Mouse (Mus musculus) heart, embryonic 12.5 days (tissue): ENCODE data around the gene Sec24d. TPM values are rescaled to one million over a fixed set of nuclear protein-coding genes. Genes with fewer than 3 reads are reported as not detected.

ENCODE experiments used
- ATAC-seq: fragments of 200-750 bp; cut with Nextera tagmentation; 2 replicates; pipeline ENCODE4 v1.8.0; 2017; ENCODE audit warnings: moderate TSS enrichment, moderate library complexity; ENCODE audit not compliant: insufficient number of reproducible peaks, low FRiP score
- H3K27ac ChIP-seq: fragments of 300-500 bp; sonication (generic); 2 replicates; pipeline ENCODE4 v1.5.1; 2016; ENCODE audit warnings: mild to moderate bottlenecking, moderate library complexity; ENCODE audit not compliant: poor library complexity, severe bottlenecking
- H3K27me3 ChIP-seq: fragments of 300-500 bp; sonication (generic); replicated peaks from 2 replicates; pipeline ENCODE4 v1.6.1; 2016; ENCODE audit warnings: mild to moderate bottlenecking, moderate library complexity
- H3K36me3 ChIP-seq: fragments of 300-500 bp; sonication (generic); 2 replicates; pipeline ENCODE4 v1.6.1; 2016; ENCODE audit warnings: mild to moderate bottlenecking, moderate library complexity
- H3K4me1 ChIP-seq: fragments of 300-500 bp; sonication (generic); replicated peaks from 2 replicates; pipeline ENCODE4 v1.6.1; 2016; ENCODE audit warnings: mild to moderate bottlenecking
- H3K4me2 ChIP-seq: fragments of 300-500 bp; sonication (generic); 2 replicates; pipeline ENCODE4 v1.6.1; 2016; ENCODE audit warnings: mild to moderate bottlenecking, moderate library complexity
- H3K4me3 ChIP-seq: fragments of 300-500 bp; sonication (generic); 2 replicates; pipeline ENCODE4 v1.5.1; 2016; ENCODE audit warnings: mild to moderate bottlenecking
- H3K9ac ChIP-seq: fragments of 300-500 bp; sonication (generic); 2 replicates; pipeline ENCODE4 v1.6.1; 2016; ENCODE audit warnings: mild to moderate bottlenecking, moderate library complexity
- H3K9me3 ChIP-seq: fragments of 300-500 bp; sonication (generic); replicated peaks from 2 replicates; pipeline ENCODE4 v1.6.1; 2016; ENCODE audit warnings: mild to moderate bottlenecking, moderate library complexity
- WGBS: fragments of 180-500 bp; shearing (Covaris S2); methylation state at CpG from one replicate; pipeline ENCODE4 v1.1.7; 2016; 5-methylcytosine and 5-hydroxymethylcytosine counted together
- polyA plus RNA-seq: library from polyadenylated mRNA; unstranded; fragments of >200 nt; fragmentation: Nextera tagmentation; extraction: Ambion mirVana; gene quantifications from 2 replicates; pipeline ENCODE4 v1.2.1, GENCODE M21; 2016

Gene Sec24d
- polyA plus RNA-seq, 1 experiment from 2014 or later = 77.5 TPM

DNA sequence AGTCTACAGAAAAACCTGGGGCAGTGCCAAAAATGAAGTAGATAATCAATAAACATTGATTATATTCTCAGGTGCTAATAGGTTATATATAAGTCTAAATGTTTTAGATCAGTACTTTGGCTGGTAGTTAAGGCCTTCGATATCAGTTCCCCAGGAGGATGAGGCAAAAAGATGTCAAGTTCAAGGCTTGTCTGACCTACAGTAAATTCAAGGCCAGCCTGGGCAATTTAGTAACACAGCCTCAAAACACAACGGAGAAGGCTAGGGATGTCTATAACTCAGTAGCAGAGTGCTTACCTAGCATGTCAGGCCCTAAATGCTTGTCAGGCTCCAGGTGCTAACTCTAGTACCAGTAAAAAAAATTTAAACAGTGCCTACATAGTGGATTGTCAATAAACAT is 34.3 kb downstream of the Sec24d start:
- no peaks in the 10 kb centered on the region for H3K27me3 ChIP-seq
- 90% methylated on average over 2 of the region's 2 CpGs for WGBS
- no peak overlapping the region for H3K4me2 ChIP-seq
- no peaks in the 10 kb centered on the region; the same call in 1 of the 2 replicates for H3K9me3 ChIP-seq
- no peak overlapping the region for H3K9ac ChIP-seq
- peaks cover 80% of the 10 kb centered on the region for H3K36me3 ChIP-seq
- no peak overlapping the region for H3K27ac ChIP-seq
- peaks cover 7% of the 10 kb centered on the region for H3K4me1 ChIP-seq
- no peak for ATAC-seq
- no peak overlapping the region for H3K4me3 ChIP-seq

DNA sequence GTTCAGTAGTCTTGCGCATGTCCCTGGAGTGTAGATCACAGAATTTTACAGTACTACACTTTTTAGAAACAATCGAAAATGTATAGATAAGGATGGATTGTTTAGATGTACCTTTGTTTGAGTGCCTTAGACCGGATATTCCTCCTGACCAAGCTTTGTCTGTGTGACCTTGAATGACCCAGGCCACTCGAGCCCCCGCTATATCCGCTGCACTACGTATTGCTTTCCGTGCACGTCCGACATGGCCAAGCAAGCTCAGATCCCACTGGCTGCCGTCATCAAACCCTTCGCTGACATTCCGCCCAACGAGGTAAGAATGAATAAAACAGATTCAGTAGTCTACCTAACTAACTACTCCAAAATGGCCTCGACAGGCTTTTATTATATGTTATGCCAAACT is 38.4 kb downstream of the Sec24d start:
- Histone ChIP-seq H3K27me3 (no peaks in the 10 kb centered on the region), H3K4me1 (no peaks in the 10 kb centered on the region), H3K36me3 (peaks cover 78% of the 10 kb centered on the region), H3K4me3 (no peak overlapping the region), H3K4me2 (no peak overlapping the region), H3K9ac (no peak overlapping the region), H3K27ac (no peak overlapping the region), H3K9me3 (no peaks in the 10 kb centered on the region; the same call in 1 of the 2 replicates)
- WGBS = 87% methylated on average over 15 of the region's 15 CpGs
- ATAC-seq = no peak

DNA sequence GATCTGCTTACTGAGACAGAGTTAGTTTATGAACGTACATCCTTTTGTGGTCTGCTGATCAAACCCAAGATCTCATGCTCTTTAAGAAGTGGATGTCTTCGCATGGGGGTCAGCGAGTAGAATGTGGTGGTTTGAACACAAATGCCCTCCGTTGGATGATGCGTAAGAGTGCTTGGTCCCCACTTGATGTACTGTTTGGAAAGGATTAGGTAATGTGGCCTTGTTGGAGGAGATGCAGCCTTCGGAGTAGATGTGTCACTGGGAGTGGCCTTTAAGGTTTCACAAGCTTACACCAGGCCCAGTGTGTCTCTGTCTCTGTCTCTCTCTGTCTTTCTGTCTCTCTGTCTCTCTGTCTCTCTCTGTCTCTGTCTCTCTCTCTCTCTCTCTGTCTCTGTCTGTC is 40.2 kb downstream of the Sec24d start:
- 89% methylated on average over 6 of the region's 6 CpGs for WGBS
- Histone ChIP-seq H3K4me2 (no peak overlapping the region), H3K4me3 (no peak overlapping the region), H3K36me3 (peaks cover 66% of the 10 kb centered on the region), H3K27me3 (no peaks in the 10 kb centered on the region), H3K9ac (no peak overlapping the region), H3K9me3 (no peaks in the 10 kb centered on the region; the same call in 1 of the 2 replicates), H3K27ac (no peak overlapping the region), H3K4me1 (no peaks in the 10 kb centered on the region)
- ATAC-seq = no peak

DNA sequence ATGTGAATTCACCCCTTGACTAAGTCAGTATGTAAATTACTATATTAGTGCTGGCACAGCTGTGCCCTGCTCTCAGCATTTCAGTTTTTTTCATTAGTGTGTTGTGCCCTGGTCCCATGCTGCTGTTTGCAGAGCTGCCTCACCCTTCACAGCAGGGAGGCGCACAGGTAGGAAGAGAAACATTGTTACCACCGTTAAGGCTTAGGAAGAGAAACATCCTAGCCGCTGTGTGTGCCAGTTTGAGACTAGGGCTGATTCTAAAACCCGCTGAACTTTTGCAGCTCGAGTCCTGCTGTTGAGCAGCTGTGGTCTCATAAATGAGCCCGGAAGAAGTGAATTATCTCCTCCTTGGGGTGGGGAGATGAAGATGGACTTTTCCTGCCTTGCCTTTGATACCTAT is 41.9 kb downstream of the Sec24d start:
- H3K9ac ChIP-seq = no peak overlapping the region

DNA sequence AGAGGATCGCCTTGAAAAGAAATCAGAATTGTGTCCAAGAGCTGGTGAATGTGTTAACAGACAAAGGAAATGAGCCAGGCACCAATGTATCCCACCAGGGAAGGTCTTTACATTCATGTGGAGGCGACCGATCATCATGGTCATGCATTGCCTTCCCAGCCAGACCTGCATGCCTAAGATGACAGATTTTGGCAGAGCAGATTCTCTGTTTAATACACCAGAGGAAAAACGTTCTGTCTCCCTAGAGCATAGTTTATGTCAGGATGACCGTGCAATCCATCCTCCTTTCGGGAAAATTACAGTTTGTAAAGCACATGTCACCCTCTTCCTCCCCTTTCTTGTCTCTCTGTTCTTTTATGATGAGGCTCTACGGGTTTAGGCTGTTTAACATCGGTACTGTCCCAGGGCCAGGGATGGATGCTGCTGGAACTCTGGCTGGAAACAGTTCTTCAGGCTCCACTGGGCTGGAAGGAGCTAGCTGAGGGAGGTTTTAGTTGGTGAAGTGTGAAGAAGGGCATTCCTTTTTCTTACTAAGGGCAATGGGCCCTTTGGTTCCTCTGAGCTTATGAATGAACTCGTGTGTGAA is 45.3 kb downstream of the Sec24d start:
- no peak for ATAC-seq
- Histone ChIP-seq H3K4me1 (peaks cover 17% of the 10 kb centered on the region), H3K27ac (no peak overlapping the region), H3K9me3 (no peaks in the 10 kb centered on the region), H3K4me3 (no peak overlapping the region), H3K4me2 (no peak overlapping the region), H3K27me3 (no peaks in the 10 kb centered on the region), H3K9ac (no peak overlapping the region), H3K36me3 (peaks cover 32% of the 10 kb centered on the region)
- 86% methylated on average over 9 of the region's 9 CpGs for WGBS

More for the DNA sequence above, 41.9 kb downstream of the Sec24d start:
- H3K27ac ChIP-seq = no peak overlapping the region
- no peak for ATAC-seq
- 78% methylated on average over 6 of the region's 6 CpGs for WGBS
- peaks cover 57% of the 10 kb centered on the region for H3K36me3 ChIP-seq
- H3K4me2 ChIP-seq = no peak overlapping the region
- H3K9me3 ChIP-seq = no peaks in the 10 kb centered on the region
- H3K4me1 ChIP-seq = peaks cover 3% of the 10 kb centered on the region
- H3K4me3 ChIP-seq = no peak overlapping the region
- H3K27me3 ChIP-seq = no peaks in the 10 kb centered on the region

DNA sequence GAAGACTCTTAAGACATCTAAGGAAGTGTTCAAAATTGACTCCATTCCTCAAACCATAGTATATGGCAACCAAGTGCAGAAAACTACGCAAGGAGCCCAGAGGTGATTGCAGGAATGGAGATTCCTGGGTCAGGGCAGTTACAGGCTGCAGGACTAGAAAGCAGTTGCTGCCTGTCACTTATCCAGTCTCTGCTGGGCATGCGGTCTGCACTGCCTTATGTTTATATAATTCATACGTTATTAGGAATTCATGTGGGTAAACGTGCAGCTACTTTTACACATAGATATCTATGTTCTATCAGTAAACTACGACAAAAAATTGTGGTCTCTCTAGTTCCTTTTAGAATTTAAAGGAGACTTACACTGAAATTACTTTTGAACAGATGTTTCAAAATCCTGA is 46.2 kb downstream of the Sec24d start:
- 60% methylated on average over 5 of the region's 5 CpGs for WGBS
- ATAC-seq = no peak

DNA sequence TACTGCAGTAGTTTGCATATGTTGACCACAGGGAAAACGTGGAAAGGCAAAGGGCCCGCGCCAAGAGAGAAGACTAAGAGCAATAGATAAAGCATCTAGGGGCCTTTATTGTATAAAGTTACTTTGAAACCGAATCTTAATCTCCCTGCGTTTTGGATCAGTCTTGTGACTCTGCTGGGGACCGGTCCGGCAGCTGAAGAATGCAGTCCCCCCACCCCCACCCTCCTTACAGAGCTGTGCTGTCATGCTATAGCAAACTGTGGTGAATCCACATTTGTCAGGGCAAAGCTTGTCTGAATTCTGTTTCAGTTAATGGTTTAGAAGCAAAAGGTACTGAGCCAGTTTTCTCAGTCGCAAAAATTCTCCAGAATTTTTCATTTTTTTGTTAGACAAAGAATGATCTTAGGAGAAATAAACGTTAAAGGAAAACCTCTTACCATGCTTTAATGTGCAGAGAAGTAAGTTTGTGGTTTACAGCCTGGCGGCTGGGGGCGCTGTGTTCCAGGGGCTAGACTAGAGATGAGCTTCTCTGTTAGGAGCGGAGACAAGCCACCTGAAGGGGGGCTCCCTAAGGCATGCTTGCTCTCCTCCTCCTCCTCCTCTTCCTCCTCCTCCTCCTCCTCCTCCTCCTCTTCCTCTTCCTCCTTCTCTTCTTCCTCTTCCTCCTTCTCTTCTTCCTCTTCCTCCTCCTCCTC is 46.8 kb downstream of the Sec24d start:
- H3K27ac ChIP-seq = no peak overlapping the region
- H3K4me3 ChIP-seq = no peak overlapping the region
- ATAC-seq = no peak
- H3K9me3 ChIP-seq = no peaks in the 10 kb centered on the region
- WGBS = 35% methylated on average over 12 of the region's 12 CpGs
- H3K4me2 ChIP-seq = no peak overlapping the region
- peaks cover 22% of the 10 kb centered on the region for H3K4me1 ChIP-seq
- H3K27me3 ChIP-seq = no peaks in the 10 kb centered on the region
- peaks cover 23% of the 10 kb centered on the region for H3K36me3 ChIP-seq
- no peak overlapping the region for H3K9ac ChIP-seq

More for the DNA sequence above, 46.2 kb downstream of the Sec24d start:
- H3K9ac ChIP-seq = no peak overlapping the region
- no peak overlapping the region for H3K27ac ChIP-seq
- no peak overlapping the region for H3K4me3 ChIP-seq
- H3K4me1 ChIP-seq = peaks cover 22% of the 10 kb centered on the region
- no peak overlapping the region for H3K4me2 ChIP-seq
- H3K36me3 ChIP-seq = peaks cover 27% of the 10 kb centered on the region
- no peaks in the 10 kb centered on the region for H3K9me3 ChIP-seq
- no peaks in the 10 kb centered on the region for H3K27me3 ChIP-seq

DNA sequence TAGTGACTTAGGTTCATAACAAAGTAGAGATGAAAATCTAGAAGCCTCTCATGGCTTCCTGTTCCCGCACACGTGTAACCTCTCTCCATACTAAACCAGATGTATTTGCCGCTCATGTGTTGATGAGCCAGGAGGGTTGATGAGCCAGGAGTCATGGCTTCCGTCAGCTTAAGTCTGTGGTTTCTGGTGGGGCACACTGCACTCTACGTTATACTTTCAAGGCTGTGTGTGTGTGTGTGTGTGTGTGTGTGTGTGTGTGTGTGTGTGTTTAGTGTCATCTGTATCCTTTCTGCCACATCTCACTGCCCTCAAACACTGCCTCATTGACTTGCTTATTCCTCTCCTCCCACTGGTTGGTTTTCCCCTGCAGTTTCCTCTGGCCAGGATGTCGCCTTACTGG is 48.8 kb downstream of the Sec24d start:
- Histone ChIP-seq H3K27ac (no peak overlapping the region), H3K36me3 (peaks cover 17% of the 10 kb centered on the region), H3K4me2 (no peak overlapping the region), H3K4me1 (peaks cover 22% of the 10 kb centered on the region), H3K9ac (no peak overlapping the region), H3K27me3 (no peaks in the 10 kb centered on the region), H3K4me3 (no peak overlapping the region), H3K9me3 (no peaks in the 10 kb centered on the region)
- no peak for ATAC-seq
- 65% methylated on average over 6 of the region's 6 CpGs for WGBS

DNA sequence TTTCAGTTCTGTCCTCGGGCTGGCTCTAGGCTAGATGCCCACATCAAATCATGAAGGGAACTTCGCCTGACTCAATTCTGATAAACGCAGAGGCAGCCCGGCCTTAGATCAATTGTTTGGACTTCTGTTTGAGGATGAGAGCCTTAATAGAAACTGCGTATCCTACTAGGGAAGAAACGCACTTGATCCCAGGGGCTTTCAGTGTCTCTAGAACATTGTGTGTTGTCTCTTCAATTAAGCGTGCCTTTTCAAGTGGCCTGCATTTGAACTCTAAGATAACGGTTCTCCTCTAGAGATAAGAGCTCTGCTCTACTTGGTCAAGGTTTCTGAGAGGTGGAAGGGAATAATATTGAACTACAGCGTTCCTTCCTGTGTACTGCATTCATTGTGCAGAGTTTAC is 49.8 kb downstream of the Sec24d start:
- no peak overlapping the region for H3K27ac ChIP-seq
- peaks cover 26% of the 10 kb centered on the region for H3K4me1 ChIP-seq
- 33% methylated on average over 9 of the region's 9 CpGs for WGBS
- peaks cover 15% of the 10 kb centered on the region for H3K36me3 ChIP-seq
- no peaks in the 10 kb centered on the region for H3K27me3 ChIP-seq
- no peak for ATAC-seq
- H3K4me3 ChIP-seq = no peak overlapping the region
- no peak overlapping the region for H3K9ac ChIP-seq
- H3K9me3 ChIP-seq = no peaks in the 10 kb centered on the region
- H3K4me2 ChIP-seq = no peak overlapping the region

DNA sequence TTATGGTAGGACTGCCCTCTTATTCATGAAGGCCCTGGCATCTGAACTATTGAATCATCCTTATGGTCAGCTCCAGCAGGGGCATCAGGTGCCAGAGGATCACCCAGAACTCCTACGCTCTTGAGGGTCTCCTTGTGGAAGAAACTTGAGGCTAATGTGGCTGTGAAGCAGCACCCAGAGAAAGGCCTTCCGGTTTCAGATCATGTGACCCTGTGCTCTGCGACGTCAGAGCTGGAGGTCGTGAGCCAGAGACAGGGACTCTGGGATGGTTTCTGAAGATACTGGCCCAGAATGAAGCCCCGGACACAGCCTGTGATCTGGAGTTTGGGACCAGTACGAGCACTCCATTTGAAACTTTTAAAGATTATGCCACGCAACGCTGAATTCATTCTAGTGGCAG is 53.1 kb downstream of the Sec24d start:
- no peak overlapping the region for H3K4me2 ChIP-seq
- no peak for ATAC-seq
- H3K27ac ChIP-seq = no peak overlapping the region
- H3K4me1 ChIP-seq = peaks cover 45% of the 10 kb centered on the region
- H3K9me3 ChIP-seq = no peaks in the 10 kb centered on the region
- H3K4me3 ChIP-seq = no peak overlapping the region
- WGBS = 74% methylated on average over 9 of the region's 9 CpGs
- H3K36me3 ChIP-seq = peaks cover 10% of the 10 kb centered on the region
- H3K27me3 ChIP-seq = no peaks in the 10 kb centered on the region
- no peak overlapping the region for H3K9ac ChIP-seq

DNA sequence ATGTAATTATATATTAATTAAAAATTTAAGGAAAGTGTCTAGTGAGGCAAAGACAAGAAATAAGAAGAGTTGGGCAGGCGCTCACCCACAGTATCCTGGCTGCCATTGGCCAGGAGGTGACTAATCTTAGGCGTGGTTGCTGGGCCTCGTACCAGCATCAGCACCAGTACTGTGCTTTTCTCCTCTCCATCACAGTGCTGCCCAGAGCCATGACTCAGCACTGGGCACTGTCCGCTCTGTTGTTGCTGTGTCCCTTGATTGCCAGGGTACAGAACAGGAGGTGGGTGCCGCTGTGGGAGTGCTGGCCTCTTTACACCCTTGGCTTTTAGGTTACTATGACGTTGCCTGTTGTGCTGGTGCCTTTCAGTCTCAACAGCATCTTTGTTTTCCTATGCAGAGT is 54.4 kb downstream of the Sec24d start:
- Histone ChIP-seq H3K27ac (0 out of 2 replicates have a peak overlapping the region, but pooled peaks have one; percentile 28), H3K9ac (no peak overlapping the region), H3K4me3 (no peak overlapping the region), H3K9me3 (no peaks in the 10 kb centered on the region), H3K27me3 (no peaks in the 10 kb centered on the region), H3K4me2 (no peak overlapping the region), H3K36me3 (peaks cover 12% of the 10 kb centered on the region), H3K4me1 (peaks cover 44% of the 10 kb centered on the region)
- 75% methylated on average over 6 of the region's 6 CpGs for WGBS
- ATAC-seq = no peak; the same call in 1 of the 2 replicates
